Mouse (Mus musculus) megakaryocyte, embryonic 14.5 days (primary cell): Measurements from ENCODE around the gene Rnd1. TPM values are rescaled to one million over a fixed set of nuclear protein-coding genes. Genes with fewer than 3 reads are reported as not detected.
A peak's percentile ranks its signal among the peaks of the same experiment; 100 is the strongest.

ENCODE experiments used
- H3K27me3 ChIP-seq: replicated peaks from 2 replicates; pipeline ENCODE3; 2012; ENCODE audit warnings: inconsistent platforms
- H3K36me3 ChIP-seq: replicated peaks from 2 replicates; pipeline ENCODE3; 2012; ENCODE audit warnings: low read length, inconsistent platforms, mixed read lengths
- H3K4me1 ChIP-seq: 2 replicates; pipeline ENCODE4 v1.6.1; 2012; ENCODE audit warnings: inconsistent platforms
- H3K4me3 ChIP-seq: replicated peaks from 2 replicates; pipeline ENCODE3; 2012; ENCODE audit warnings: moderate library complexity, mild to moderate bottlenecking, inconsistent platforms
- H3K9me3 ChIP-seq: 2 replicates; pipeline ENCODE4 v1.6.1; 2012; ENCODE audit warnings: inconsistent platforms
- FLI1 ChIP-seq: IDR thresholded peaks from 2 replicates; pipeline ENCODE4 v1.6.1; 2012; ENCODE audit warnings: low read length, inconsistent platforms, mixed read lengths
- GATA1 ChIP-seq: IDR thresholded peaks from 3 replicates; pipeline ENCODE4 v1.6.1; 2012; ENCODE audit warnings: mixed read lengths, low read length, inconsistent platforms, borderline replicate concordance
- polyA plus RNA-seq: library from polyadenylated mRNA; stranded (reverse); fragments of >175 nt; gene quantifications from 2 replicates; pipeline ENCODE4 v1.2.3, GENCODE M21; 2012; ENCODE audit warnings: low replicate concordance; ENCODE audit not compliant: insufficient read depth

Gene Rnd1
- polyA plus RNA-seq = 1.2 TPM in 1 of 2 replicates, not detected in the other

- peaks cover 52% of the 10 kb centered on the region for H3K4me1 ChIP-seq
- H3K9me3 ChIP-seq = no peaks in the 10 kb centered on the region
- H3K4me3 ChIP-seq = peak within 1 kb of the TSS; percentile 95
- no peaks in the 10 kb centered on the region for H3K36me3 ChIP-seq
- peaks cover 65% of the 10 kb centered on the region for H3K27me3 ChIP-seq
- no peak for TF ChIP-seq FLI1
- TF ChIP-seq GATA1 = no peak
These were observed at the start of gene Rnd1 for GRCm38 (mm10) chr15:98676940-98677728. TSS of gene Rnd1 (minus strand) at chr15:98677461.

GRCm38 (mm10) chr15:98726746-98727145 lies 49.5 kb upstream of the Rnd1 start:
- Histone ChIP-seq H3K27me3 (peaks cover 57% of the 10 kb centered on the region), H3K36me3 (no peaks in the 10 kb centered on the region), H3K4me3 (peak overlapping the region; percentile 95), H3K4me1 (peaks cover 58% of the 10 kb centered on the region), H3K9me3 (no peaks in the 10 kb centered on the region)
- no peak for TF ChIP-seq FLI1
- no peak for TF ChIP-seq GATA1

GRCm38 (mm10) chr15:98726079-98726478 lies 48.8 kb upstream of the Rnd1 start:
- Histone ChIP-seq H3K4me3 (no peak overlapping the region), H3K27me3 (peaks cover 58% of the 10 kb centered on the region), H3K4me1 (peaks cover 58% of the 10 kb centered on the region), H3K9me3 (no peaks in the 10 kb centered on the region), H3K36me3 (no peaks in the 10 kb centered on the region)
- TF ChIP-seq FLI1 = no peak
- no peak for TF ChIP-seq GATA1

- Histone ChIP-seq H3K9me3 (no peaks in the 10 kb centered on the region), H3K4me3 (no peak overlapping the region), H3K4me1 (peaks cover 51% of the 10 kb centered on the region), H3K36me3 (no peaks in the 10 kb centered on the region), H3K27me3 (peaks cover 54% of the 10 kb centered on the region)
- TF ChIP-seq GATA1 = no peak
- TF ChIP-seq FLI1 = no peak
These were observed 47.2 kb upstream of the Rnd1 start for GRCm38 (mm10) chr15:98724441-98724840.

- no peak for TF ChIP-seq FLI1
- Histone ChIP-seq H3K27me3 (peaks cover 47% of the 10 kb centered on the region), H3K4me3 (peak overlapping the region; percentile 83), H3K9me3 (no peaks in the 10 kb centered on the region), H3K36me3 (no peaks in the 10 kb centered on the region), H3K4me1 (peaks cover 44% of the 10 kb centered on the region)
These were observed 45.6 kb upstream of the Rnd1 start for GRCm38 (mm10) chr15:98722854-98723253.

- H3K4me3 ChIP-seq = no peak overlapping the region
- TF ChIP-seq GATA1 (no peak), FLI1 (no peak)
- peaks cover 40% of the 10 kb centered on the region for H3K4me1 ChIP-seq
- H3K36me3 ChIP-seq = no peaks in the 10 kb centered on the region
- H3K9me3 ChIP-seq = no peaks in the 10 kb centered on the region
- H3K27me3 ChIP-seq = peaks cover 46% of the 10 kb centered on the region
These were observed 44.9 kb upstream of the Rnd1 start for GRCm38 (mm10) chr15:98722191-98722590.

GRCm38 (mm10) chr15:98717301-98717700 lies 40.0 kb upstream of the Rnd1 start:
- Histone ChIP-seq H3K36me3 (no peaks in the 10 kb centered on the region), H3K4me1 (peaks cover 36% of the 10 kb centered on the region), H3K9me3 (no peaks in the 10 kb centered on the region), H3K27me3 (peaks cover 34% of the 10 kb centered on the region), H3K4me3 (no peak overlapping the region)
- TF ChIP-seq FLI1 (no peak), GATA1 (no peak)

- Histone ChIP-seq H3K4me1 (peaks cover 39% of the 10 kb centered on the region), H3K27me3 (peaks cover 24% of the 10 kb centered on the region), H3K4me3 (no peak overlapping the region), H3K36me3 (no peaks in the 10 kb centered on the region), H3K9me3 (no peaks in the 10 kb centered on the region)
- no peak for TF ChIP-seq GATA1
- TF ChIP-seq FLI1 = no peak
These were observed 37.0 kb upstream of the Rnd1 start for GRCm38 (mm10) chr15:98714230-98714652.

- TF ChIP-seq FLI1 = no peak
- no peak for TF ChIP-seq GATA1
- Histone ChIP-seq H3K4me3 (no peak overlapping the region), H3K36me3 (no peaks in the 10 kb centered on the region), H3K9me3 (no peaks in the 10 kb centered on the region), H3K27me3 (peaks cover 34% of the 10 kb centered on the region), H3K4me1 (peaks cover 35% of the 10 kb centered on the region)
These were observed 33.2 kb upstream of the Rnd1 start for GRCm38 (mm10) chr15:98710442-98710841.

GRCm38 (mm10) chr15:98707766-98708372 lies 30.6 kb upstream of the Rnd1 start, which contains the start of gene Ccdc65:
TSS of gene Ccdc65 (plus strand) at chr15:98708207.
- TF ChIP-seq GATA1 = no peak
- TF ChIP-seq FLI1 = no peak
- Histone ChIP-seq H3K36me3 (no peaks in the 10 kb centered on the region), H3K27me3 (peaks cover 54% of the 10 kb centered on the region)

More at GRCm38 (mm10) chr15:98707766-98708372, 30.6 kb upstream of the Rnd1 start, which contains the start of gene Ccdc65:
- H3K9me3 ChIP-seq = 0 out of 2 replicates have a peak, but pooled peaks cover 3% of the 10 kb centered on the region
- H3K4me1 ChIP-seq = peaks cover 18% of the 10 kb centered on the region
- peak within 1 kb of the TSS; percentile 89 for H3K4me3 ChIP-seq
